Mouse (Mus musculus) forelimb bud, embryonic 11.5 days (tissue): ENCODE measurements around the gene Gm29427.
"Not testable (repeated sequence)": the region's sequence is repeated elsewhere in the genome, so short reads cannot be mapped to it uniquely, and the experiment has no call there.

Source experiments
- DNase-seq: peaks from one replicate; pipeline ENCODE4 v3.0.0-alpha.2; 2012; ENCODE audit warnings: low read depth, low spot score

Gene Gm29427

DNA sequence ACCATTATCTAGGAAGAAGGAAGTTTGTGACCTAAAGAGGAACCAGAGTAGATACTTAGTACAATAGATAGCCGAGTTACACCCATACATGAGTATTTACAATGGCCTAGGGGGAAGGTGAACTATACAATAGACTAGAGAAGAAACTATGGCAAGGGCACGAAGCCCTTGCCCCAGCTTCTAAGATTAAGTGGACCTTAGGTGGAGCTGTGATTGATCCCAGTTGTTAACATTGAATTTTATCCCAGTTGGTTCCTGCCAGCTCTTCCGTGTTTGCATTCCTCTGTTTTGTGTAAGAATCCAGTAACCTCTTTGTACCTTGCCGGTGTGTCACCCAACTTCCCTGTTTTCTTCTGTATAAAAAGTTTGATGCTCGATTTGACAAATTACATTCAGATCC is 52.0 kb downstream of the Gm29427 start:
- DNase-seq, result not testable (repeated sequence)

DNA sequence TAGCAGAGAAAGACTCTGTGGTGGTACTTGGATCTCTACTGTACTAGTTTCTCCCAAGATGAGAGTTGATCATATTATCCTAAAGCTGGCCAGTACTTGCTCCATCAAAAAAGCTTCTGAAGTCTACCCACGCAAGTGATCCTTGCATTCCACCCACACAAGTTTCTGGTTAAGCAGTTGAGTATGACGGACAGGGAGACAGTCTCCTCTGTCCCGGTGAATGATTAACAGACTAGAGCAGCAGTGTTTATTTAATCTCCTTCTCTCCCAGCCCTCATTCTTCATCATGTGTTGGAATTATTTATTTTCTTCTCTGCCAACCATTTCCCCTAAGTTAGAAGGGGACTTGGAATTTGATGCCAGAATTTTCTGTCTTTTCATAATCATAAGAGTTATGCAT is 54.1 kb downstream of the Gm29427 start, which contains the start of gene C4bp:
TSS of gene C4bp (minus strand) at position 179 of the 400 bp plus-strand sequence.
- DNase-seq, result no peak

DNA sequence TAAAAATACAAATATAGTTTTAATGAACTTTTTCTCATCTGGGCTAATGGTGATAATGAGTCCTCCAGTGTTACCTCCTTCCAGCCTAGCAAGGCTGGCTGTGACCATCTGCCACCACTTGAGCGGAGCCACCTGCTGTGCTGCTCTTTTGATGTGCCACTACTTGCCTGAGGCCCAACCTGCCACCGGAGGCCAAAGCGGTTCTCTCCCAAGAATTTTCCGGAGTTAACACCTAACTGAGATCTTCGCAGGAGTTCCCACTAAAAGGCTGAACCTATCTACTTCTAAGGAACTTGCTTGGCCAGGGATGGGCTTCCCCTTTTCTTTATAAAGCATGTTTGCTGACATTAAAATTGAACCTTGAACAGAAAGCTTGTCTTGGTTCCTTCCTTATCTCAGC is 56.0 kb downstream of the Gm29427 start:
- not testable (repeated sequence) for DNase-seq

DNA sequence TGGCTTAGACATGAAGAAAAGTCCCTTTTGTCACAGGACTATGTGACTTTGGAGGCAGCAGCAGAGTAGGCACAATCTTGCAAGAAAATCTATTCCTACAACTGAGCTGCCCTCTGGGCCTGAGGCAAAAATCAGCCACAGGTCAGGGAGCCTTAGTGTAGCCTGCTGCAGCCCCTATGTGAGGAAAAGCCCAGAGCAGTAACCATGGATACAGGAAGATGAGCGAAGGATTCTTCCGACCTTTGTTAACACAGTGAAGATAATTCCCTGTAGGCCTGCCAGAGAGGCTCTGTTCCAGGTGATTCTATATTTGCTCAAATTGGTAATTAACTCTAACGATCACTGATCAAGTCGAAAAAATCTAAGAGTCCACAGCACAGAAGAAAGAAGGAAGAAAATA is 71.5 kb downstream of the Gm29427 start:
- DNase-seq, result no peak

DNA sequence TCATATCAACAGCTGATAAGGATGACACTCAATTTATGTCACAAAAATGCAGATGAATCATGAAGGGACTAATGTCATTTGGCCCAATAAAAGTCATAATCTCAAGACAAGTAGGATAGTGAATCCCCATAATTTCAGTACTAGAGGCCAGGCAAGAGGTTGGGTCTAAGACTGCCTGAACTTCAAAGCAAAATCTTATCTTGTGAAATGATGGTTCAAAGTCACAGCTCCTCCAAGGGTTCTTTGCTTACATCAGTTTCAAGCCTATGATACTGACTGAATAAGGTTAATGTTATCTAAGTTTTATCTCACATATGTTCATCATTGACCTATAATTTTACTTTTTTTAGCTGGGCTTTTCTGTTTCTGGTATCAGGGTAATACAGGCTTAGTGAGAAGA is 74.6 kb downstream of the Gm29427 start:
- no peak for DNase-seq

DNA sequence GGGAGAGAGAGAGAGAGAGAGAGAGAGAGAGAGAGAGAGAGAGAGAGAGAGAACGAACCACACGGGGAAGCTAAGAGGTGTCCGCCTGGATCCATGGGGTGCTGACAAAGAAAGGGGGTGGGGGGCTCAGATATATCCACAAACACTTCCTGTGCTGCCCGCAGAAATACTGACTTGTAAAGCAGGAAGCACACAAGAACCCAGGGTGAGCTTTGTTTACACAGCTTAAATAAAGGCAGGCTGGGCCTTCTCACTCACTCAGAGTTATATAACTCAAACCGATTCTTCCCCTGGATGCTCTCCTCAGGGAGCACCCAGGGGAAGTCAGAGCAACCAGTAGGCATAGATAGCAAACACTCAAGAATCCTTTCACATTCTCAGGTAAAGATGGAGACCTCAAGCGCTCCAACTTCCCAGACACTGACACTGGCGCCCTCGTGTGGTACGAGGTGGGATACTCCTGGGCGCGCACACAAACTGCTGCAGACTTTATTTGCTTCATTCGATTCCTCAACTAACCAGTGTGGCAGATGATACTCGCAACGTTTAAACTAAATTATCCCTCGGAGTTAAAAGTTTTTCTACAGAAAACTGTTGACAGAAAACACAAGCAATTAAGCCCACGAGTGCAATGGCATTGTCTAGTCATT is 81.7 kb downstream of the Gm29427 start:
- peak; percentile 67 for DNase-seq

DNA sequence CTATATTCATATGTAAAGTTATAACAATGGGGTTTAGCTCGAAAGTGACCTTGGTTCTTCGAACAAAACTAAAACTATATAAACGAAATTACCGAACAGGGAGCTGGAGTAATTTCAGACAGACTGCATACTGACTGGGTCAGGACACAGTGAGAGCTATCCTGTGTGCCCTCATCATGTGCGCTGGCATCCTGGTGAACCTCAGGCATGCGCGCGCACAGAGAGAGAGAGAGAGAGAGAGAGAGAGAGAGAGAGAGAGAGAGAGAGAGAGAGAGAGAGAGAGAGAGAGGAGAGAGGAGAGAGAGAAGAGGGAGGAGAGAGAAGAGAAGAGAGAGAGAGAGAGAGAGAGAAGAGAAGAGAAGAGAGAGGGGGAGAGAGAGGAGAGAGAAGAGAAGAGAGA is 82.3 kb downstream of the Gm29427 start:
- no peak for DNase-seq

DNA sequence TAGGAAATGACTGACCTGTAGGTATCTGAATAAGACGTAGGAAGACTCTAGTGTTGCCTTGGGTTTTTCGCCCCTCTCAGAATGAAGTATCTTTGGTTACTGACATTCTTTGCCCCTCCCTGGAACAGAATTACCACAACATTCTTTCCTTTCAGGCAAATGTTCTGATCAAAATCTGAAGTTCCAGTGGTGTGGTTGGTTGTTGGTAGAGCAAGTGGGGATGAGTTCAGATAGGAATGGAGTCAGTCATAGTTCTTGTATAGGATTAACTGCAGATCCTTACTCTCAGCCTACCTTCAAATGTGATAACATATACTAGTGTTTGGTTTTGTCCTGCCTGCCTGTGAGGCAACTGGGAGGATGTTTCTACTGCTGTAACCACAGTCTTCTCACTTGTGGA is 86.1 kb downstream of the Gm29427 start, which contains the start of gene Zp3r:
TSS of gene Zp3r (minus strand) at position 101 of the 400 bp plus-strand sequence.
- no peak for DNase-seq
